Comparison of ENCODE assay signal across 8 mouse cellular contexts in the genomic region with DNA sequence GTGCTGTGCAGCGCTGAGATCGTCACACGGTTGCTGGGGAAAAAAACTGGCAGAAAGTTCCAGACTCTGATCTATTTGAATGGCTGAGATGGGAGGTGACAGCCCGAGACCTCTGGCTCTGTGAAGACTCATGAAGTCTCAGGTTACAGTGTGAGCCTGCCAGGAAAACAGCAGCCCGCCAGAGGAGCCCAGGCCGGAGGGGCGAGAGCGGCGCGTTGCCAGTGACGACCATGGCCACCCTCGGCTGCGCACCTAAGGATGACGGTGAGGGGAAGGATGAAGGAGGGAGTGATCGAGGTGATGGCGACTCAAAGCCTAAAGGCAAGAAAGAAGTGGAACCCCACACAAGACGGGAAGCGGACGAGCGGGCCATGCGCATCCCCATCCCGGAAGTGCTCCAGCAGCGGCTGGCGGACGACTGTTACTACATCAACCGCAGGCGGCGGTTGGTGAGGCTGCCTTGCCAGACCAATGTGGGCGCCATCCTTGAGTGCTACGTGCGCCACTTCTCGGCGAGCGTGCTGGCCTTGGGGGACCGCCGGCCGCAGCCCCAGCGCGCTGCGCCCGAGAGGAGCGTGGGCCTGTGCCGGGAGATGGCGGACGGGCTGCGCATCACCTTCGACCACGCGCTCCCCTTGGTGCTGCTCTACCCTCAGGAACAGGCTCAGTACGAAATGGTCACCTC. TPM values are rescaled to one million over a fixed set of nuclear protein-coding genes. Genes with fewer than 3 reads are reported as not detected.
A peak's percentile ranks its signal among the peaks of the same experiment; 100 is the strongest.
DNase-seq lines count a peak whose midpoint lies in the region; ATAC-seq lines count a peak whose summit lies in the region.

No protein-coding gene starts in this region.

- peaks cover 7% of the 10 kb centered on the region for H3K4me1 ChIP-seq in intestine, embryonic 16.5 days (ENCODE audit: control insufficient read depth, insufficient read depth, low read length)

- intact Hi-C loops in left cerebral cortex, postnatal 25 days (cut with DNase I) = loop anchor here (2.0 kb wide), 1 partner anchor 114 kb away; the partner anchor contains the start of gene Tbc1d32

- H3K27me3 ChIP-seq in intestine, embryonic 16.5 days (replicated peaks; ENCODE audit: control insufficient read depth, insufficient read depth, low read length) = no peaks in the 10 kb centered on the region

- peak; percentile 45 for DNase-seq in adrenal gland, adult 8-10 months
- peak; percentile 86 for DNase-seq in embryo, embryonic 9.5 days (ENCODE audit: extremely low spot score)
- DNase-seq in left cerebral cortex, postnatal 25 days (ENCODE audit: low spot score in 2 of 2) = peak; percentile 81 to 82
- peak; percentile 77 for DNase-seq in right cerebral cortex, postnatal 14 days
- peak; percentile 38 to 59 for DNase-seq in urinary bladder, postnatal 36 days (ENCODE audit: low spot score in 2 of 2)

- H3K9ac ChIP-seq in intestine, embryonic 16.5 days (ENCODE audit: low read depth, low read length) = peak overlapping the region; percentile 75

- peak overlapping the region; percentile 71 for H3K4me3 ChIP-seq in intestine, embryonic 16.5 days (ENCODE audit: low read length)

- H3K9me3 ChIP-seq in intestine, embryonic 16.5 days (ENCODE audit: control insufficient read depth, low read length) = no peaks in the 10 kb centered on the region

- no peaks in the 10 kb centered on the region for H3K36me3 ChIP-seq in intestine, embryonic 16.5 days (ENCODE audit: control insufficient read depth, insufficient read depth, low read length)

- WGBS in intestine, embryonic 16.5 days = under 1% methylated on average over 50 of the region's 50 CpGs

- peak overlapping the region; percentile 90 for H3K4me2 ChIP-seq in intestine, embryonic 16.5 days (ENCODE audit: low read depth, low read length)

- 0 out of 2 replicates have a peak overlapping the region, but pooled peaks have one; percentile 6 for H3K27ac ChIP-seq in intestine, embryonic 16.5 days (ENCODE audit: low read length)

- ATAC-seq in granulocyte monocyte progenitor cell, adult 5-6 weeks (replicated peaks; ENCODE audit: poor library complexity, severe bottlenecking) = peak; percentile 97
- ATAC-seq in intestine, embryonic 16.5 days = peak; percentile 95
- peak; percentile 96 for ATAC-seq in megakaryocyte-erythroid progenitor cell, adult 5-6 weeks (replicated peaks; ENCODE audit: low FRiP score, low TSS enrichment, poor library complexity, severe bottlenecking)

RNA-seq across cellular contexts. Expression of gene Msl3l2, which starts 8.4 kb away (rescaled TPM):
- total RNA-seq in adrenal gland, adult 8-10 months (2022) = 10 to 100 TPM in 2 of 4 experiments, 1 to 10 TPM in 2; 9.1 to 12.0 (median 10.8) TPM
- total RNA-seq in granulocyte monocyte progenitor cell, adult 5-6 weeks (2014; fragmentation: Nextera tagmentation) = 6.0 and 8.0 TPM in 2 replicates
- 11.2 and 13.6 TPM in 2 replicates for total RNA-seq in granulocyte monocyte progenitor cell, adult 5-6 weeks (2017)
- polyA plus RNA-seq in intestine, embryonic 16.5 days (2015; fragmentation: Nextera tagmentation; extraction: Ambion mirVana) = 2.1 and 2.3 TPM in 2 replicates
- 10 to 100 TPM; 13.7 to 14.8 TPM for total RNA-seq in left cerebral cortex, postnatal 25 days (2021)
- 3.4 and 5.2 TPM in 2 replicates for total RNA-seq in megakaryocyte-erythroid progenitor cell, adult 5-6 weeks (2014; fragmentation: Nextera tagmentation)
- 5.6 and 17.6 TPM in 2 replicates for total RNA-seq in megakaryocyte-erythroid progenitor cell, adult 5-6 weeks (2017)

Comparison
In these comparisons a context has a peak if more than half of its experiments do, and no peak if none do; other contexts are left out.
1. Peak in every context shown above with its lines: DNase-seq, ATAC-seq, H3K4me3 ChIP-seq and H3K27ac ChIP-seq.